Mouse (Mus musculus): ENCODE measurements around the gene Nrtn. TPM values are rescaled to one million over a fixed set of nuclear protein-coding genes. Genes with fewer than 3 reads are reported as not detected.

Gene Nrtn
- polyA plus RNA-seq, 1 experiment from 2014 or later = 11.8 TPM

DNA sequence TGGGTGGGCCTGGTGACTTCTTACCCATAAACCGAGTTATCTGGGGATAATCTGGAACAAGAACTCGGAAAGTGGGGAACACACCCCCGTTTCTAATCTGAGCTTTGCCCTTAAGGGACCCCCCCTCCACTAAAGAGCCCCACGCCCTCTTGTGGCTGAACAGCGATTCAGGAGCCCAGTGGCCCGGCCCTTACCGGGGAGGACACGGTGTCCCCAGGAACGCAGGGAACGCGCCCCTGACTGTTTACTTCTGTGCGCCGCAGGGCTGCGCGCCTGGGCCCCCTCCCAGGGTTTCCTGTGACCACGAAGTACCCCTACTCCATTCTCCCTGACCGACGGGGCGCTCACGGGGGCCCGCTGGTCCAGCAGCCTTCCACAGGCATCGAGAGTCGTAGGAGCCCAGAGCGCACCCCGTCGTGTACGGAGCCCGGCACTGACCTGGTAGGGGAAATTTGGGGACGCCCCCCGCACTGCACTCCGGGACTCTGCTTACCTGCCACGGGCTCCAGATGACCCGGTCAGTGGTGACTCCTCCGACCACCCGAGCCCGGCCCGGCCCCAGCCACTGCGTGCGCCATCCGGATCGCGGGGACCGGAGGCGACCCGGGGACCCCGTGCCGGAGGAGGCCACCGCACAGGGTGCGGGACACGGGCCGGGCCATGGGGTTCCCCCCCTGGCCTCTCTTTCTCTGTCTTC lies 479 bp downstream of the Nrtn start:
- Histone ChIP-seq H3K36me3 (ENCODE audit: insufficient read depth, low read length) (no peaks in the 10 kb centered on the region), H3K27ac (no peak overlapping the region), H3K4me2 (ENCODE audit: low read length) (peak overlapping the region; percentile 97), H3K4me3 (replicated peaks; ENCODE audit: low read depth, low read length) (peak overlapping the region; percentile 51), H3K9me3 (replicated peaks; ENCODE audit: low read length) (no peaks in the 10 kb centered on the region), H3K4me1 (replicated peaks; ENCODE audit: insufficient read depth, low read length) (peaks cover 11% of the 10 kb centered on the region), H3K27me3 (ENCODE audit: insufficient read depth, low read length) (peaks cover 13% of the 10 kb centered on the region; the same call in 1 of the 2 replicates), H3K9ac (ENCODE audit: low read depth, low read length) (peak overlapping the region; percentile 70)
- under 1% methylated on average over 49 of the region's 51 CpGs for WGBS
- ATAC-seq (replicated peaks; ENCODE audit: low FRiP score, low read depth) (peak; percentile 19), DNase-seq (ENCODE audit: low spot score) (peak; percentile 36)
- TF ChIP-seq CTCF (IDR thresholded peaks at IDR 0.05; ENCODE audit: low read depth) = peak; percentile 59

GRCm38 (mm10) chr17:56754271-56755185 lies 2.8 kb downstream of the Nrtn start:
- no peak for DNase-seq (ENCODE audit: low spot score)
- TF ChIP-seq CTCF (IDR thresholded peaks at IDR 0.05; ENCODE audit: low read depth) = no peak
- H3K9me3 ChIP-seq (replicated peaks; ENCODE audit: low read length) = no peaks in the 10 kb centered on the region
- H3K27ac ChIP-seq = no peak overlapping the region
- WGBS = 18% methylated on average over 36 of the region's 36 CpGs
- H3K4me1 ChIP-seq (replicated peaks; ENCODE audit: insufficient read depth, low read length) = peaks cover 6% of the 10 kb centered on the region; the same call in 1 of the 2 replicates
- ATAC-seq (replicated peaks; ENCODE audit: low FRiP score, low read depth) = no peak
- no peak overlapping the region for H3K9ac ChIP-seq (ENCODE audit: low read depth, low read length)
- no peak overlapping the region for H3K4me3 ChIP-seq (replicated peaks; ENCODE audit: low read depth, low read length)
- H3K27me3 ChIP-seq (ENCODE audit: insufficient read depth, low read length) = peaks cover 13% of the 10 kb centered on the region; the same call in 1 of the 2 replicates
- 0 out of 2 replicates have a peak overlapping the region, but pooled peaks have one; percentile 10 for H3K4me2 ChIP-seq (ENCODE audit: low read length)
- H3K36me3 ChIP-seq (ENCODE audit: insufficient read depth, low read length) = no peaks in the 10 kb centered on the region

DNA sequence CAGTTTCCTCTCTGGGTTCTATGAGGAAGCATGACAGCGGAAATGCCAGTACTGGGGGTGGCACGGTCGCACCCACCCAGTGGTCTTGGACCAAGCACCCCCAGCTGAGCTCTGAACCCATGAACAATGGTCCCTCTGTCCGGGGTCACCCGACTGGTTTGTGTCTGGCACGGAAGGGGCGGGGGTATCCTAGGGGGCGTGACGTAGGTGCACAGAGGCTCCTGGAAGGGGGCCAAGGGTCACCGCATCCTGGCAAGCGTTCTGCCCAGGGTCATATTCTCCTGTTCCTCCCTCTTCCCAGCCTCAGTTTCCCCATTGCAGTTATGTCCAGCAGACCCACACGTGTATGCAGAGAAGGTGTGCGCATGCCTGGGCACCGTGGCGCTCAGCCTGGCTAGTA lies 3.9 kb downstream of the Nrtn start:
- no peak overlapping the region for H3K4me2 ChIP-seq (ENCODE audit: low read length)
- TF ChIP-seq CTCF (IDR thresholded peaks at IDR 0.05; ENCODE audit: low read depth) = no peak
- DNase-seq (ENCODE audit: low spot score) (no peak), ATAC-seq (replicated peaks; ENCODE audit: low FRiP score, low read depth) (no peak)
- peaks cover 6% of the 10 kb centered on the region; the same call in 1 of the 2 replicates for H3K4me1 ChIP-seq (replicated peaks; ENCODE audit: insufficient read depth, low read length)
- H3K27me3 ChIP-seq (ENCODE audit: insufficient read depth, low read length) = peaks cover 13% of the 10 kb centered on the region; the same call in 1 of the 2 replicates
- no peak overlapping the region for H3K27ac ChIP-seq
- no peaks in the 10 kb centered on the region for H3K36me3 ChIP-seq (ENCODE audit: insufficient read depth, low read length)
- 27% methylated on average over 15 of the region's 15 CpGs for WGBS
- H3K9me3 ChIP-seq (replicated peaks; ENCODE audit: low read length) = no peaks in the 10 kb centered on the region
- H3K4me3 ChIP-seq (replicated peaks; ENCODE audit: low read depth, low read length) = no peak overlapping the region
- no peak overlapping the region for H3K9ac ChIP-seq (ENCODE audit: low read depth, low read length)

DNA sequence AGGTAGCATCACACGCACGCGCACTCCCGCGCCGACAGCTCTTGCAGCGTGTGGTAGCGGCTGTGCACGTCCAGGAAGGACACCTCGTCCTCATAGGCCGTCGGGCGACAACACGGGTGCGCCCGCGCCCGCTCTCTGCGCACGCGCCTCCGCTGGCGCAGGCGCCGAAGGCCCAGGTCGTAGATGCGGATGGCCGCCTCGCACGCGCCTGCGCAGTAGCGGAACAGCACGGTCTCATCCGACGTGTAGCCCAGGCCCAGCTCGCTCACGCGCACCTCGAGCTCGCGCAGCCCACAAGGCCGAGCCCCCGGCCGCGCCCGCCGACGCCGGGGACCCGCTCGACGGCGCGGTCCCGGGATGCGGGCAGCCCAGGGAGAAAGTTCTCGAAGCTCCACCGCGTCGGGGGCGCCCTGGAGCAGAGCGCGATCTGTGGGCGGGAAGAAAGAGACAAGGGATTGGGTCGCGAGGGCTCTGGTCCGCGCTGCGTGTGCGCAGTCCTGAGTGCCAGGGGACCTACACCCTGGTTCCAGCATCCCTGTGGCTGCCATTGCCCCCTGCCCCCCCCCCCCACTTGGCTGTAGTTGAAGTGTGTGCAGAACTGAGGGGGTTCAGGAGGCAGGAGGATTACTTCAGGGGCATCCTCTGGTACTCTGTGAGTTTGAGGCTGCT lies 5.8 kb downstream of the Nrtn start:
- Histone ChIP-seq H3K9me3 (replicated peaks; ENCODE audit: low read length) (no peaks in the 10 kb centered on the region), H3K27me3 (ENCODE audit: insufficient read depth, low read length) (peaks cover 10% of the 10 kb centered on the region; the same call in 1 of the 2 replicates), H3K27ac (no peak overlapping the region), H3K4me1 (replicated peaks; ENCODE audit: insufficient read depth, low read length) (no peaks in the 10 kb centered on the region), H3K36me3 (ENCODE audit: insufficient read depth, low read length) (no peaks in the 10 kb centered on the region), H3K9ac (ENCODE audit: low read depth, low read length) (0 out of 2 replicates have a peak overlapping the region, but pooled peaks have one; percentile 18), H3K4me3 (replicated peaks; ENCODE audit: low read depth, low read length) (peak overlapping the region; percentile 11; the same call in 1 of the 2 replicates), H3K4me2 (ENCODE audit: low read length) (peak overlapping the region; percentile 44)
- peak; percentile 70 for ATAC-seq (replicated peaks; ENCODE audit: low FRiP score, low read depth)
- WGBS = 28% methylated on average over 61 of the region's 71 CpGs
- no peak for TF ChIP-seq CTCF (IDR thresholded peaks at IDR 0.05; ENCODE audit: low read depth)
- DNase-seq (ENCODE audit: low spot score) = peak; percentile 68

- no peaks in the 10 kb centered on the region for H3K9me3 ChIP-seq (replicated peaks; ENCODE audit: low read length)
- no peak for DNase-seq (ENCODE audit: low spot score)
- H3K9ac ChIP-seq (ENCODE audit: low read depth, low read length) = no peak overlapping the region
- TF ChIP-seq CTCF (IDR thresholded peaks at IDR 0.05; ENCODE audit: low read depth) = no peak
- no peaks in the 10 kb centered on the region for H3K27me3 ChIP-seq (ENCODE audit: insufficient read depth, low read length)
- no peaks in the 10 kb centered on the region for H3K36me3 ChIP-seq (ENCODE audit: insufficient read depth, low read length)
- no peak overlapping the region for H3K4me2 ChIP-seq (ENCODE audit: low read length)
- no peaks in the 10 kb centered on the region for H3K4me1 ChIP-seq (replicated peaks; ENCODE audit: insufficient read depth, low read length)
- H3K4me3 ChIP-seq (replicated peaks; ENCODE audit: low read depth, low read length) = no peak overlapping the region
- no peak overlapping the region for H3K27ac ChIP-seq
- WGBS = 56% methylated on average over 5 of the region's 5 CpGs
- no peak for ATAC-seq (replicated peaks; ENCODE audit: low FRiP score, low read depth)
Observed at GRCm38 (mm10) chr17:56744173-56744572, 13.2 kb downstream of the Nrtn start.

- Histone ChIP-seq H3K27me3 (ENCODE audit: insufficient read depth, low read length) (no peaks in the 10 kb centered on the region), H3K4me3 (replicated peaks; ENCODE audit: low read depth, low read length) (no peak overlapping the region), H3K9ac (ENCODE audit: low read depth, low read length) (no peak overlapping the region), H3K4me1 (replicated peaks; ENCODE audit: insufficient read depth, low read length) (no peaks in the 10 kb centered on the region), H3K36me3 (ENCODE audit: insufficient read depth, low read length) (no peaks in the 10 kb centered on the region), H3K27ac (no peak overlapping the region), H3K9me3 (replicated peaks; ENCODE audit: low read length) (no peaks in the 10 kb centered on the region), H3K4me2 (ENCODE audit: low read length) (no peak overlapping the region)
- TF ChIP-seq CTCF (IDR thresholded peaks at IDR 0.05; ENCODE audit: low read depth) = no peak
- 74% methylated on average over 17 of the region's 17 CpGs for WGBS
- no peak for DNase-seq (ENCODE audit: low spot score)
- ATAC-seq (replicated peaks; ENCODE audit: low FRiP score, low read depth) = no peak
Observed at GRCm38 (mm10) chr17:56740788-56741160, 16.6 kb downstream of the Nrtn start.
